Mouse (Mus musculus) C2C12 (cell line): Measurements from ENCODE around the gene Rps25.

Source experiments
- CTCF ChIP-seq: IDR thresholded peaks from one replicate; pipeline ENCODE4 v1.5.1; 2011; ENCODE audit not compliant: control insufficient read depth, insufficient read depth, insufficient read length
- MYOD1 ChIP-seq: IDR thresholded peaks from one replicate; pipeline ENCODE4 v1.6.1; 2011; ENCODE audit warnings: low read depth; ENCODE audit not compliant: control insufficient read depth, insufficient read length

DNA sequence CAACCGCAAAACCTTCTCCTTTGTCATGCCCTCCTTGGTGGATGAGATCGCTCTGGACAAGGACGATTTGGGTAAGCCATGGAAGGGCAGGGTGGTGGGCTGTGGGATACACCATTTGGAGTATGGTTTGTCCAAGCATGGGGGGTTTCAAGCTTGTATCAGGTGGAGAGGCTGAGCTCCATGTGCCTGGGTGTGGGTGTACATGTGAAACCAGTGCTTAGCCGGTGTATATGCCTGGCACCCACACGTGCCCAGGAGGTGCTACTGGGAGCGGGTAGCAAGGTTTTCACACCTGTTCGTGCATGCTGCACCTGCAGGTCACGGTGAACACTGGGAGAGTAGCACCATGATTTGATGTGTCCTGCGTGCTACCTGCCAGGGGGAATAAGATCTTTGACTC, 8.4 kb upstream of the Rps25 start:
- TF ChIP-seq CTCF (no peak), MYOD1 (no peak)
